In genomic region chr17:88527781-88528180, GRCm38 (mm10) we compare ENCODE assay signal across 9 mouse cellular contexts. TPM values are rescaled to one million over a fixed set of nuclear protein-coding genes. Genes with fewer than 3 reads are reported as not detected.
A peak's percentile ranks its signal among the peaks of the same experiment; 100 is the strongest.
DNase-seq lines count a peak whose midpoint lies in the region; ATAC-seq and TF ChIP-seq lines count a peak whose summit lies in the region.
"Had no signal": no experiment of that assay in that cellular context is flagged by ENCODE, and none has a peak within 500 bp of the region (broad histone marks: within the 10 kb centered on the region; RNA-seq: fewer than 3 reads in every experiment).

No protein-coding gene starts in this region.

- H3K36me3 ChIP-seq in hindbrain, embryonic 14.5 days (replicated peaks; ENCODE audit: control insufficient read depth, insufficient read depth), result no peaks in the 10 kb centered on the region
- H3K36me3 ChIP-seq in hindbrain, embryonic 13.5 days, result no peaks in the 10 kb centered on the region
- no peaks in the 10 kb centered on the region for H3K36me3 ChIP-seq in midbrain, postnatal 0 days (ENCODE audit: insufficient read depth, low read length)
- no peaks in the 10 kb centered on the region for H3K36me3 ChIP-seq in midbrain, embryonic 10.5 days
- no peaks in the 10 kb centered on the region for H3K36me3 ChIP-seq in embryonic facial prominence, embryonic 14.5 days (ENCODE audit: control insufficient read depth, insufficient read depth, low read length)
- H3K36me3 ChIP-seq: midbrain, embryonic 13.5 days had no signal

- no peak overlapping the region for H3K4me3 ChIP-seq in hindbrain, embryonic 14.5 days (replicated peaks; ENCODE audit: low read length)
- no peak overlapping the region for H3K4me3 ChIP-seq in hindbrain, embryonic 13.5 days
- no peak overlapping the region for H3K4me3 ChIP-seq in midbrain, postnatal 0 days (ENCODE audit: low read depth, low read length)
- no peak overlapping the region for H3K4me3 ChIP-seq in midbrain, embryonic 10.5 days
- no peak overlapping the region for H3K4me3 ChIP-seq in embryonic facial prominence, embryonic 14.5 days (ENCODE audit: low read depth, low read length)
- H3K4me3 ChIP-seq: midbrain, embryonic 13.5 days had no signal

- DNase-seq in hindbrain, embryonic 14.5 days (ENCODE audit: low spot score), result peak; percentile 76
- peak; percentile 79 for DNase-seq in midbrain, postnatal 0 days (ENCODE audit: low spot score)
- no peak for DNase-seq in midbrain, embryonic 10.5 days (ENCODE audit: low spot score)
- DNase-seq in embryonic facial prominence, embryonic 14.5 days (ENCODE audit: low spot score), result peak; percentile 71
- no peak for DNase-seq in right cerebral cortex, postnatal 10 days (ENCODE audit: low spot score in 2 of 2)
- no peak for DNase-seq in spleen, adult 12 weeks (ENCODE audit: low spot score)
- DNase-seq: spleen, adult 18-20 months had no signal

- no peak overlapping the region for H3K9ac ChIP-seq in hindbrain, embryonic 14.5 days
- no peak overlapping the region for H3K9ac ChIP-seq in hindbrain, embryonic 13.5 days
- no peak overlapping the region for H3K9ac ChIP-seq in midbrain, postnatal 0 days (replicated peaks; ENCODE audit: low read length, poor library complexity, severe bottlenecking)
- no peak overlapping the region for H3K9ac ChIP-seq in embryonic facial prominence, embryonic 14.5 days (ENCODE audit: low read depth, low read length)
- H3K9ac ChIP-seq: midbrain, embryonic 13.5 days had no signal

- H3K4me1 ChIP-seq in hindbrain, embryonic 14.5 days (replicated peaks; ENCODE audit: control insufficient read depth, insufficient read depth, low read length), result peaks cover 8% of the 10 kb centered on the region
- peaks cover 15% of the 10 kb centered on the region for H3K4me1 ChIP-seq in hindbrain, embryonic 13.5 days (replicated peaks)
- peaks cover 4% of the 10 kb centered on the region; the same call in 1 of the 2 replicates for H3K4me1 ChIP-seq in midbrain, postnatal 0 days (ENCODE audit: insufficient read depth, low read length)
- H3K4me1 ChIP-seq in midbrain, embryonic 10.5 days, result peaks cover 17% of the 10 kb centered on the region
- H3K4me1 ChIP-seq in embryonic facial prominence, embryonic 14.5 days (ENCODE audit: control insufficient read depth, insufficient read depth, low read length), result peaks cover 11% of the 10 kb centered on the region; the same call in 1 of the 2 replicates

- 40% methylated on average over 2 of the region's 2 CpGs for WGBS in hindbrain, embryonic 14.5 days
- 42% methylated on average over 2 of the region's 2 CpGs for WGBS in hindbrain, embryonic 13.5 days
- WGBS in midbrain, postnatal 0 days, result 29% methylated on average over 2 of the region's 2 CpGs
- 58% methylated on average over 2 of the region's 2 CpGs for whole genome bisulfite sequencing in midbrain, embryonic 10.5 days
- 30% methylated on average over 2 of the region's 2 CpGs for WGBS in embryonic facial prominence, embryonic 14.5 days

- H3K27ac ChIP-seq in hindbrain, embryonic 14.5 days, result no peak overlapping the region
- no peak overlapping the region for H3K27ac ChIP-seq in hindbrain, embryonic 13.5 days
- H3K27ac ChIP-seq in midbrain, postnatal 0 days (ENCODE audit: low read depth, low read length), result no peak overlapping the region
- no peak overlapping the region for H3K27ac ChIP-seq in midbrain, embryonic 10.5 days (replicated peaks)
- H3K27ac ChIP-seq in embryonic facial prominence, embryonic 14.5 days (replicated peaks; ENCODE audit: low read depth, low read length), result no peak overlapping the region
- H3K27ac ChIP-seq: midbrain, embryonic 13.5 days had no signal

- H3K4me2 ChIP-seq in hindbrain, embryonic 14.5 days (replicated peaks), result no peak overlapping the region
- no peak overlapping the region for H3K4me2 ChIP-seq in hindbrain, embryonic 13.5 days
- H3K4me2 ChIP-seq in midbrain, postnatal 0 days (ENCODE audit: low read depth, low read length, poor library complexity, severe bottlenecking), result no peak overlapping the region
- no peak overlapping the region for H3K4me2 ChIP-seq in embryonic facial prominence, embryonic 14.5 days (ENCODE audit: low read depth, low read length)
- H3K4me2 ChIP-seq: midbrain, embryonic 13.5 days had no signal

- peak; percentile 74 for TF ChIP-seq CTCF in midbrain, postnatal 0 days (IDR thresholded peaks at IDR 0.05)

- H3K9me3 ChIP-seq in hindbrain, embryonic 14.5 days (ENCODE audit: control insufficient read depth, low read length), result no peaks in the 10 kb centered on the region
- no peaks in the 10 kb centered on the region for H3K9me3 ChIP-seq in hindbrain, embryonic 13.5 days
- H3K9me3 ChIP-seq in midbrain, postnatal 0 days (ENCODE audit: low read length), result no peaks in the 10 kb centered on the region
- H3K9me3 ChIP-seq in midbrain, embryonic 10.5 days (replicated peaks), result no peaks in the 10 kb centered on the region
- H3K9me3 ChIP-seq in embryonic facial prominence, embryonic 14.5 days (ENCODE audit: control insufficient read depth, low read length), result no peaks in the 10 kb centered on the region
- H3K9me3 ChIP-seq: midbrain, embryonic 13.5 days had no signal

- ATAC-seq in hindbrain, embryonic 14.5 days (ENCODE audit: low FRiP score), result no peak
- ATAC-seq in hindbrain, embryonic 13.5 days (ENCODE audit: low FRiP score), result no peak
- ATAC-seq in midbrain, postnatal 0 days (ENCODE audit: low FRiP score), result no peak
- no peak for ATAC-seq in embryonic facial prominence, embryonic 14.5 days (ENCODE audit: low read depth)
- ATAC-seq: midbrain, embryonic 13.5 days had no signal

- H3K27me3 ChIP-seq in hindbrain, embryonic 14.5 days (ENCODE audit: control insufficient read depth, insufficient read depth, low read length), result no peaks in the 10 kb centered on the region
- H3K27me3 ChIP-seq in hindbrain, embryonic 13.5 days, result 0 out of 2 replicates have a peak, but pooled peaks cover 10% of the 10 kb centered on the region
- no peaks in the 10 kb centered on the region for H3K27me3 ChIP-seq in midbrain, postnatal 0 days (ENCODE audit: insufficient read depth, low read length)
- peaks cover 11% of the 10 kb centered on the region; the same call in 1 of the 2 replicates for H3K27me3 ChIP-seq in midbrain, embryonic 10.5 days (ENCODE audit: low read depth, poor library complexity, severe bottlenecking)
- H3K27me3 ChIP-seq in embryonic facial prominence, embryonic 14.5 days (replicated peaks; ENCODE audit: control insufficient read depth, insufficient read depth, low read length), result no peaks in the 10 kb centered on the region
- H3K27me3 ChIP-seq: midbrain, embryonic 13.5 days had no signal

RNA-seq across cellular contexts. Expression of gene Ppp1r21, which starts 2.1 kb away (rescaled TPM):
- 47.8 and 48.6 TPM in 2 replicates for polyA plus RNA-seq in hindbrain, embryonic 14.5 days (2014; fragmentation: Nextera tagmentation; extraction: Ambion mirVana)
- 36.1 and 38.3 TPM in 2 replicates for polyA plus RNA-seq in hindbrain, embryonic 13.5 days (2015; fragmentation: Nextera tagmentation; extraction: Ambion mirVana)
- 44.1 and 68.7 TPM in 2 replicates for total RNA-seq in midbrain, postnatal 0 days (2014; rRNA removed)
- 36.6 and 36.7 TPM in 2 replicates for polyA plus RNA-seq in midbrain, postnatal 0 days (2015; fragmentation: Nextera tagmentation; extraction: Ambion mirVana)
- polyA plus RNA-seq in midbrain, embryonic 10.5 days (2016; fragmentation: Nextera tagmentation; extraction: Ambion mirVana), result 17.8 and 18.0 TPM in 2 replicates
- polyA plus RNA-seq in embryonic facial prominence, embryonic 14.5 days (2014; fragmentation: Nextera tagmentation; extraction: Ambion mirVana), result 23.5 and 24.1 TPM in 2 replicates

Comparison
In these comparisons a context has a peak if more than half of its experiments do, and no peak if none do; other contexts are left out.
1. DNase-seq: peak in hindbrain, embryonic 14.5 days (single experiment), midbrain, postnatal 0 days (single experiment) and embryonic facial prominence, embryonic 14.5 days (single experiment); none in midbrain, embryonic 10.5 days (single experiment), right cerebral cortex, postnatal 10 days (0 of 2) and spleen, adult 12 weeks (single experiment).